Mouse (Mus musculus): Measurements from ENCODE around the gene Pecam1. TPM values are rescaled to one million over a fixed set of nuclear protein-coding genes. Genes with fewer than 3 reads are reported as not detected.

The Pecam1 gene
- polyA plus RNA-seq, 1 experiment: 283 TPM

DNA sequence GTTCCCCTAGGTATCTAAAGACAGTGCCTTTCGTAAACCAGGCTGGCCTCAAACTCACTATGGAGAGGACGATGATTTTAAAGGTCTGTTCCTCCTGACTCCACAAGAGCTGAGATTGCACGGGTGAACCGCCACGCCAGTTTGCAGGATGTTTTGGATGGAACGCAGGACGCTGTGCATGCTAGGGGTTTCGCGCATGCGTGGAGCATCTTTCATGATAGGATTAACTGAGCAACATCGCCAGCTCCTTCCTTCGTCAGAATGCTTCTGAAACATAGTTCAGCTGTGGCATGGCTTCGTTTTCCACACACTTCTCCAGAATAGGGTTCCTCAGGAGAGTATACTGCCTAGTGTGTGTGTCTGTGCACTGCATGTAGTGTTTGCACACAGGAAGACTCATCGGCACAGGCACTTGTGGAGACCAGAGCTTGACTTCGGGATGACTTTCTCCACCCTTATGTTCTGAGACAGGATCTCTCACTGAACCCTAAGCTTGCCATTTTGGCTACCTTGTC, 26.8 kb downstream of the Pecam1 start:
- H3K4me3 ChIP-seq (replicated peaks; ENCODE audit: extremely low read depth, low read depth, low read length): no peak overlapping the region
- H3K4me1 ChIP-seq (ENCODE audit: control insufficient read depth, insufficient read depth, low read length): peaks cover 4% of the 10 kb centered on the region; the same call in 1 of the 2 replicates
- WGBS: 67% methylated on average over 15 of the region's 15 CpGs
- TF ChIP-seq POLR2A (IDR thresholded peaks at IDR 0.05; ENCODE audit: borderline replicate concordance, extremely low read depth, low read depth, low read length): no peak
- no peak for TF ChIP-seq CTCF (IDR thresholded peaks at IDR 0.05; ENCODE audit: insufficient read depth, low read length)
- DNase-seq: no peak

DNA sequence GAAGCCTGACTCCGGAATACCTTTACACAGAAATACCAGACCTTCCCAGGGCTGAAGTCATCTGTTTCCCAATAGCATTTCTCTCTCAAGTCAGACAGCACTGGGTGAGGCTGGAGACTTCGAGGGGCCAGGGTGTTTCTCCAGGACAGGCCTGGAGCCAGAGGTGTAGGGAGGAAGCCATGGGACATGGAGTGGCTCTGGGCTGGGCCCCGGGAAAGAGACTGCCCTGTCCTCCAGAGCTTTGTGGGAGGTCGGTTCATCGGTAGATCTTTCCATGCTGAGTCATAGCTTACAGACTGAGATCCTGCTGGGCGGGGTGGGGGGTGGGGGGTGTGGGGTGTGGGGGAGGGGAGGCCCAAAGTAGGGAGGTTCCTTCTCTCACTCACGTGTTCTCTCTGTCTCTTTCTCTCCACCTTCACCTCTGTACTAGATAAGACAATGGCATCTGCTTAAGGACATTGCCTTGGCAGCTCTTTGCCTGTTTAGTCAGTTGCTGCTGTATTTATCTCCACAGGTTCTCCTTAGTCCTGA, 27.5 kb downstream of the Pecam1 start:
- no peak overlapping the region for H3K4me3 ChIP-seq (replicated peaks; ENCODE audit: extremely low read depth, low read depth, low read length)
- no peak for TF ChIP-seq CTCF (IDR thresholded peaks at IDR 0.05; ENCODE audit: insufficient read depth, low read length)
- no peak for TF ChIP-seq POLR2A (IDR thresholded peaks at IDR 0.05; ENCODE audit: borderline replicate concordance, extremely low read depth, low read depth, low read length)
- 9% methylated on average over 7 of the region's 7 CpGs for WGBS
- H3K4me1 ChIP-seq (ENCODE audit: control insufficient read depth, insufficient read depth, low read length): peaks cover 4% of the 10 kb centered on the region; the same call in 1 of the 2 replicates
- peak; percentile 40 for DNase-seq

DNA sequence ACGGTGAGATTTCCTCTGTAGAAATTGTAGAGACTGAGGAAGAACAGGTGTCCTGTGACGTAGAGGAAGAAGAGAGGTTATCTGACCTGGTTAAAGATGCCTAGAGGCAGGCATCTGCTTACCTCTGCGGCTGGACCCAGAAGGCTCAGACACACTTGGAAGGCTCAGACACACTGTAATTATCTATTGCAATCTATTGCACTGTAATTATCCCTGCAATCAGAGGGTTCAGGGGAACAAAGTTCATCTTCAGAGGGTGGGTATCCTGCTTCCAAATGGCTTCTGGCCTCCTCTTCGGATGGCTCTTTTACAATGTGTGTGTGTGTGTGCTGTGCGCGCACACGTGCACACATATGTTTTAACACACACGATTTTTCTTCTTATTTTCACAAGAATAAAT, 30.0 kb downstream of the Pecam1 start:
- no peak for DNase-seq
- WGBS: 91% methylated on average over 8 of the region's 8 CpGs
- Histone ChIP-seq H3K4me3 (replicated peaks; ENCODE audit: extremely low read depth, low read depth, low read length) (no peak overlapping the region), H3K4me1 (ENCODE audit: control insufficient read depth, insufficient read depth, low read length) (peaks cover 4% of the 10 kb centered on the region; the same call in 1 of the 2 replicates)
- TF ChIP-seq CTCF (IDR thresholded peaks at IDR 0.05; ENCODE audit: insufficient read depth, low read length) (no peak), POLR2A (IDR thresholded peaks at IDR 0.05; ENCODE audit: borderline replicate concordance, extremely low read depth, low read depth, low read length) (no peak)

DNA sequence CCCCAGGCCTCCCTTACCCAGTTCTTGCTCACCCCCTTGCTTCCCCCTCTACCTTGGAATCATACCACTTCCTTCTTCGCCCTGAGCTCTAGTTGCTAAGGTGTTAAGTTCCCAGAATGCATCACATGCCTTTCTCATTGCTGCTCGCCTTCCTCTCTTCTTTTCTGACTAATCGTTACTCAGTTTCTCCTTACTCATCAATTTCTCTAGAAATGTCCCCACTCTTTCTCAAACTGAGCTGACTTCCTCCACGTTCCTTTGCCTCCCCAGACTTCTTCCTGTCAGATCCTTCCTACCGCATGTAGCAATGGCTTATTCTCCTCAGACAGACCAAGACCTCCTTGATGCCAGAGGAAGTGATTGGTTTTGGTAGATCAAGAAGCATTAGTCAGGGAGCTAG, 33.9 kb downstream of the Pecam1 start:
- no peaks in the 10 kb centered on the region; the same call in 1 of the 2 replicates for H3K4me1 ChIP-seq (ENCODE audit: control insufficient read depth, insufficient read depth, low read length)
- no peak overlapping the region for H3K4me3 ChIP-seq (replicated peaks; ENCODE audit: extremely low read depth, low read depth, low read length)
- TF ChIP-seq POLR2A (IDR thresholded peaks at IDR 0.05; ENCODE audit: borderline replicate concordance, extremely low read depth, low read depth, low read length): no peak
- no peak for TF ChIP-seq CTCF (IDR thresholded peaks at IDR 0.05; ENCODE audit: insufficient read depth, low read length)
- no peak for DNase-seq
- WGBS: 67% methylated on average over 5 of the region's 5 CpGs

DNA sequence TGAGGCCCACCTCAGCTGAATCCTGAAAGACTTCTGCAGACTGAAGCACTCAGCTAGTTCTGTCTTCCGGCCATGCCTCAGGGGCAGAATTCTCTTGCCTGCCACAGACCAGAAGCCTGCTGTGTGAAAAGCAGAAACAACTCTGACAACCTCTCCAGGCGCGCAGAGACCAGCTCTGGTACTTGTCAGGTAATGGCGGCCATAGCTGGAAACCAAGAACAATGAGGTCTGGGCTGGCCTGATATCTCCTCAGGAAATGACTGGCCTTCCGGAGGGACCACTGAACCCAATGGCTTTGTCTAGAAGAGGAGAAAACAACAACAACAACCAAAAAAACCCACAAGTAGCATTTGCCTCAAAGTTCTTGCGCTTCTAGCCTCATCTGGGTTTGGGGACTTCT, 35.4 kb downstream of the Pecam1 start:
- peak; percentile 42 for DNase-seq
- 52% methylated on average over 6 of the region's 6 CpGs for WGBS
- TF ChIP-seq POLR2A (IDR thresholded peaks at IDR 0.05; ENCODE audit: borderline replicate concordance, extremely low read depth, low read depth, low read length): peak; percentile 96
- TF ChIP-seq CTCF (IDR thresholded peaks at IDR 0.05; ENCODE audit: insufficient read depth, low read length): no peak
- peaks cover 3% of the 10 kb centered on the region for H3K4me1 ChIP-seq (ENCODE audit: control insufficient read depth, insufficient read depth, low read length)
- H3K4me3 ChIP-seq (replicated peaks; ENCODE audit: extremely low read depth, low read depth, low read length): peak overlapping the region; percentile 91

DNA sequence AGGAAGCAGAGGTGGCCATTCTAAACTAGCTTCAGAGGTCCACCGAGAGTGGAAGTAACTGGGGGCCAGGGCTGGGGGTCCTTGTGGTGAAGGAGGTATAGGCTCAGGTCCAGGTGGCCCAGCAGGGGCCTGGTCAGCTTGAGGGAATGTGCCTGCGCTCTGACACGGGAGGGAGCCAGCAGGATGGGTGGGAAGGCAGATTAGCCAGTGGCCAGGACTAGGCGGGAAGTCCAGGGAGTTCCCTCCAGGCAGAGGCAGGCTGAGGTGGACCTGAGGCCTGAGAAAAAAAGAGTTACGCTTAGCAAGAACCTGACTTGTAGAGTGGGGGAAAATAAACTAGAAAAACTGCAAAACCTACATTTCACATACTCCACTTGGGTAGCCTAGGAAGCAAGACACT, 39.6 kb downstream of the Pecam1 start:
- WGBS: 59% methylated on average over 5 of the region's 5 CpGs
- H3K4me1 ChIP-seq (ENCODE audit: control insufficient read depth, insufficient read depth, low read length): peaks cover 11% of the 10 kb centered on the region
- no peak for TF ChIP-seq POLR2A (IDR thresholded peaks at IDR 0.05; ENCODE audit: borderline replicate concordance, extremely low read depth, low read depth, low read length)
- TF ChIP-seq CTCF (IDR thresholded peaks at IDR 0.05; ENCODE audit: insufficient read depth, low read length): no peak
- DNase-seq: no peak
- H3K4me3 ChIP-seq (replicated peaks; ENCODE audit: extremely low read depth, low read depth, low read length): peak overlapping the region; percentile 24

DNA sequence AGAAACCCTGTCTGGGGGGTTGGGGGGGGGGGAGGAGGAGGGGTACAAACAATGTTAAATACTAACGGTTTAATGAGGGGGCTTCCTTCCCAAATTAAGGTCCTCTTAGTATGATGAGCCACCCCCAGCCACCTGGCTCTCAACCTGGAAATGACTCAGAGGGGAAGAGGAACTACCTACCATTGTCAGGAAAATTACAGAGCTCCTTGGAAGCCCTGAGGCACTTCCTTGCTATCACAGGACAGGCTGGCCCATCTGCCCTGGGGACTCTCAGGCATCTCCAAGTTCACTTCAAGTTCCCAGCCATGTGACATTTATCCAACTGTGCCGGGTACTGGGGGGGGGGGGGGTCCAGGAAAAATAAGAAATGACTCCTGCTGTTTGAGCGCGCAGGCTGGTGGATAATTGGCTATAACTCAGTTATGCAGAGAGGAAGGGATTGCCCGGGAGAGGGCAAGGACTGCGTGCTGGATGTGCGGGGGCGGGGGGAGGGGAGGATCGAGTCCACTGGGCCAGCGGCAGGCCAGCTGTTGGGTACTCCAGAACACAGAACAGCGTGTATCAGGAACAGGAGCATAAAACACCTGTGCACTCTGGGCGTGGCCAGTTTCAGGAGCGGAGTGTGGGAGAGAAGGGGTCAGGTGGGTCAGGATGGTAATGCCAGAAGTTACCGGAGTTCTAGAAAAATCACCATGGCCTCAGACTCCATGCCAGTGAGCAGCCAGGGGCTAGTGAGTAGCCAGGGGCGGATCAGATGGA, 41.0 kb downstream of the Pecam1 start:
- WGBS: 28% methylated on average over 15 of the region's 15 CpGs
- TF ChIP-seq CTCF (IDR thresholded peaks at IDR 0.05; ENCODE audit: insufficient read depth, low read length) (no peak), POLR2A (IDR thresholded peaks at IDR 0.05; ENCODE audit: borderline replicate concordance, extremely low read depth, low read depth, low read length) (no peak)
- peaks cover 11% of the 10 kb centered on the region for H3K4me1 ChIP-seq (ENCODE audit: control insufficient read depth, insufficient read depth, low read length)
- peak overlapping the region; percentile 1 for H3K4me3 ChIP-seq (replicated peaks; ENCODE audit: extremely low read depth, low read depth, low read length)
- DNase-seq: no peak

DNA sequence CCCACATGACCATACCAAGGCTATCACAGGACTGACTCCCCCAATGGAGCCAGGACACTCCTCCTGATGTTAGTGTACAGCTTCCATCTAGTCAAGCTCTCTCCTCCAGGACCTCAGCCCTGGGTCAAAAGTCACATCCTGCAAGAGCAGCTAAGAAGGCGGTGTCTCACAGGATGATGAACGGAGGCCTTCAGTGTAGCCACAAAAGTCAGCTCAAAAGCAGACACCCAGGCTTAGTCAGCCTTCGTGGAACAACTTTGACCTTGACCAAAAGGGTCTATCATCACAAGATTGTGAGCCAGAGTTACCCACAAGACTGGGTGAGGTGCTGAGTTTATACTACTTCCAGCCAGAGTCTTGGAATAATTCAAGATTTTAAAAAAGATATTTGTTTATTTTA, 42.6 kb downstream of the Pecam1 start:
- TF ChIP-seq CTCF (IDR thresholded peaks at IDR 0.05; ENCODE audit: insufficient read depth, low read length): no peak
- no peak for TF ChIP-seq POLR2A (IDR thresholded peaks at IDR 0.05; ENCODE audit: borderline replicate concordance, extremely low read depth, low read depth, low read length)
- Histone ChIP-seq H3K4me1 (ENCODE audit: control insufficient read depth, insufficient read depth, low read length) (peaks cover 17% of the 10 kb centered on the region), H3K4me3 (replicated peaks; ENCODE audit: extremely low read depth, low read depth, low read length) (no peak overlapping the region)
- no peak for DNase-seq
- WGBS: 53% methylated on average over 3 of the region's 3 CpGs

DNA sequence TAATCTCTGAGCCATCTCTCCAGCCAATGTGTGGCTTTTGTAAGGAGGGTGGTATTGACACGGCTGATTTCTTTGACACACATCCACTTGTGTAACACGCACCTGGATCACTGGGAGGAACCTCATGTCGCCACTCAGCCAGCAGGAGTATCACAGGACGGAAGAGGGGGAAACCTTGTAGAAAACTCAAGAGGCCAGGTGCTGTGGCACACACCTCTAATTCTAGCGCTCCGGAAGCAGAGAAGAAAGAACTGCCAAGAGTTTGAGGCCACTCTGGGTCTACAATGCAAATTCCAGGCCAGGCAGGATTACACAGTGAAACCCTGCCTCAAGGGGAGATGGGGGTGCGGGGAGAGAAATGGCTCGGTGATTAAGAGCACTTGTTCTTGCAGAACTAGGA, 43.3 kb downstream of the Pecam1 start:
- DNase-seq: no peak
- TF ChIP-seq CTCF (IDR thresholded peaks at IDR 0.05; ENCODE audit: insufficient read depth, low read length): no peak
- no peak for TF ChIP-seq POLR2A (IDR thresholded peaks at IDR 0.05; ENCODE audit: borderline replicate concordance, extremely low read depth, low read depth, low read length)
- WGBS: 49% methylated on average over 8 of the region's 8 CpGs
- Histone ChIP-seq H3K4me1 (ENCODE audit: control insufficient read depth, insufficient read depth, low read length) (peaks cover 22% of the 10 kb centered on the region), H3K4me3 (replicated peaks; ENCODE audit: extremely low read depth, low read depth, low read length) (no peak overlapping the region)

DNA sequence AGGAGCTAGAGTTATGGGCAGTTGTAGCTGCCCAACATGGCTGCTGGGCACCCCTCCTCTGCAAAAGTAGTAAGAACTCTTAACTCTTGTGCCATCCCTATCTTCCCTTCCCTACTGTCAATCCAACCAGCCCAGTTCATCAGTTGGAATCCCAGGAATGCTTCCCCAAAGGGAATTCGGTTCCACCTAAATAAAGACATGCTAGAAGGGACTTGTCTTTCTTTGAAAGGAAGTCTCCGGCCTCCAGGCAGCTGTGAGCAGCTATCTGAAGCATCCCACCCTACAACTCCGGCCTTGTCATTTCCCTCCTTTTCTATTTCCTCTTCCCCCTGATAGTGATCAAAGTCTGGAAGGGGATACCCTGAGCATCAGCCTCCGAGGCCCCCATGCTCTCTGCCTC, 44.2 kb downstream of the Pecam1 start:
- Histone ChIP-seq H3K4me1 (ENCODE audit: control insufficient read depth, insufficient read depth, low read length) (peaks cover 25% of the 10 kb centered on the region), H3K4me3 (replicated peaks; ENCODE audit: extremely low read depth, low read depth, low read length) (no peak overlapping the region)
- DNase-seq: no peak
- 45% methylated on average over 4 of the region's 4 CpGs for WGBS
- TF ChIP-seq CTCF (IDR thresholded peaks at IDR 0.05; ENCODE audit: insufficient read depth, low read length) (no peak), POLR2A (IDR thresholded peaks at IDR 0.05; ENCODE audit: borderline replicate concordance, extremely low read depth, low read depth, low read length) (no peak)
